Mouse (Mus musculus) MEL (cell line): ENCODE measurements around the gene Ptprf. TPM values are rescaled to one million over a fixed set of nuclear protein-coding genes. Genes with fewer than 3 reads are reported as not detected.

Source experiments
- DNase-seq: peaks from one replicate; pipeline ENCODE4 v3.0.0; 2011; ENCODE audit warnings: low read depth, low spot score
- H3K27ac ChIP-seq: 2 replicates; pipeline ENCODE4 v1.5.1; 2012; ENCODE audit warnings: low read depth, mild to moderate bottlenecking, control low read depth, low read length, moderate library complexity; ENCODE audit not compliant: control insufficient read depth
- H3K27me3 ChIP-seq, 2 experiments: fragments of 150-350 bp in 1 of 2; sonication (generic) in 1 of 2; 2 replicates each; pipeline ENCODE4 v1.6.1; 2012; ENCODE audit warnings: low read length in 2 of 2, mild to moderate bottlenecking in 2 of 2, improper control_type of control experiment in 1 of 2, moderate library complexity in 1 of 2; ENCODE audit not compliant: insufficient read depth in 2 of 2, control insufficient read depth in 1 of 2
- H3K36me3 ChIP-seq, 2 experiments: 2 replicates each; pipeline ENCODE4 v1.6.1; 2012 to 2014; ENCODE audit warnings: low read length in 2 of 2, improper control_type of control experiment in 1 of 2, inconsistent platforms in 1 of 2, mild to moderate bottlenecking in 1 of 2; ENCODE audit not compliant: insufficient read depth in 2 of 2, control insufficient read depth in 1 of 2
- H3K4me1 ChIP-seq, 2 experiments: fragments of 150-350 bp in 1 of 2; sonication (generic) in 1 of 2; 2 replicates each; pipeline ENCODE4 v1.6.1; 2012; ENCODE audit warnings: low read length in 2 of 2, improper control_type of control experiment in 1 of 2, mild to moderate bottlenecking in 1 of 2; ENCODE audit not compliant: insufficient read depth in 2 of 2, control insufficient read depth in 1 of 2
- H3K4me3 ChIP-seq, 2 experiments: fragments of 150-350 bp in 1 of 2; sonication (generic) in 1 of 2; 2 replicates each; pipeline ENCODE4 v1.5.1; 2012; ENCODE audit warnings: low read depth in 2 of 2, low read length in 2 of 2, mild to moderate bottlenecking in 2 of 2, moderate library complexity in 2 of 2, control low read depth in 1 of 2, improper control_type of control experiment in 1 of 2; ENCODE audit not compliant: control insufficient read depth in 1 of 2, insufficient read depth in 1 of 2
- H3K79me2 ChIP-seq: 2 replicates; pipeline ENCODE4 v1.6.1; 2012; ENCODE audit warnings: mild to moderate bottlenecking, low read length, moderate library complexity; ENCODE audit not compliant: control insufficient read depth, poor library complexity, insufficient read depth
- H3K9ac ChIP-seq: 2 replicates; pipeline ENCODE4 v1.6.1; 2012; ENCODE audit warnings: low read depth, mild to moderate bottlenecking, control low read depth, low read length, moderate library complexity; ENCODE audit not compliant: control insufficient read depth, poor library complexity, severe bottlenecking
- H3K9me3 ChIP-seq: fragments of 150-350 bp; sonication (generic); replicated peaks from 2 replicates; pipeline ENCODE4 v1.6.1; 2012; ENCODE audit warnings: mild to moderate bottlenecking, low read length, improper control_type of control experiment, moderate library complexity; ENCODE audit not compliant: insufficient read depth
- BHLHE40 ChIP-seq: IDR thresholded peaks from 2 replicates; pipeline ENCODE4 v1.6.1; 2012; ENCODE audit warnings: low read depth, mild to moderate bottlenecking, inconsistent platforms, low read length, improper control_type of control experiment, borderline replicate concordance
- CTCF ChIP-seq, 3 experiments: IDR thresholded peaks in 2 of 3; conservative IDR thresholded peaks in 1 of 3; 2 replicates each; pipeline ENCODE4 v1.5.1; 2011 to 2012; ENCODE audit warnings: low read length in 3 of 3, low read depth in 2 of 3, mild to moderate bottlenecking in 2 of 3, improper control_type of control experiment in 1 of 3, inconsistent platforms in 1 of 3, mixed read lengths in 1 of 3, moderate library complexity in 1 of 3; ENCODE audit not compliant: control insufficient read depth in 1 of 3, insufficient read depth in 1 of 3, poor library complexity in 1 of 3, severe bottlenecking in 1 of 3
- E2F4 ChIP-seq: IDR thresholded peaks from 2 replicates; pipeline ENCODE4 v1.6.1; 2011; ENCODE audit warnings: low read depth, low read length, improper control_type of control experiment, borderline replicate concordance
- ELF1 ChIP-seq: IDR thresholded peaks from 2 replicates; pipeline ENCODE4 v1.6.1; 2014; ENCODE audit warnings: low read depth, mild to moderate bottlenecking, inconsistent platforms, low read length, improper control_type of control experiment, moderate library complexity
- EP300 ChIP-seq, 2 experiments: IDR thresholded peaks; 2 replicates each; pipeline ENCODE4 v1.6.1; 2011; ENCODE audit warnings: improper control_type of control experiment in 2 of 2, low read length in 2 of 2, low read depth in 1 of 2, mild to moderate bottlenecking in 1 of 2
- ETS1 ChIP-seq: IDR thresholded peaks from 2 replicates; pipeline ENCODE4 v1.6.1; 2012; ENCODE audit warnings: low read depth, mild to moderate bottlenecking, inconsistent platforms, low read length, improper control_type of control experiment, moderate library complexity
- GABPA ChIP-seq: IDR thresholded peaks from 2 replicates; pipeline ENCODE4 v1.6.1; 2012; ENCODE audit warnings: low read depth, mild to moderate bottlenecking, inconsistent platforms, low read length, improper control_type of control experiment, moderate library complexity
- GATA1 ChIP-seq: IDR thresholded peaks from 2 replicates; pipeline ENCODE4 v1.6.1; 2011; ENCODE audit warnings: low read depth, low read length, improper control_type of control experiment
- HCFC1 ChIP-seq: IDR thresholded peaks from 2 replicates; pipeline ENCODE4 v1.6.1; 2012; ENCODE audit warnings: low read depth, mild to moderate bottlenecking, inconsistent platforms, low read length, improper control_type of control experiment, moderate library complexity
- JUND ChIP-seq: IDR thresholded peaks from 2 replicates; pipeline ENCODE4 v1.6.1; 2011; ENCODE audit warnings: low read depth, mild to moderate bottlenecking, improper control_type of control experiment, low read length
- KAT2A ChIP-seq: conservative IDR thresholded peaks from 2 replicates; pipeline ENCODE4 v1.6.1; 2012; ENCODE audit warnings: low read depth, low read length, improper control_type of control experiment, inconsistent platforms
- MAFK ChIP-seq: IDR thresholded peaks from 2 replicates; pipeline ENCODE4 v1.6.1; 2011; ENCODE audit warnings: low read depth, mild to moderate bottlenecking, low read length, improper control_type of control experiment, borderline replicate concordance
- MEF2A ChIP-seq: IDR thresholded peaks from 2 replicates; pipeline ENCODE4 v1.6.1; 2014; ENCODE audit warnings: low read depth, mild to moderate bottlenecking, inconsistent platforms, low read length, improper control_type of control experiment; ENCODE audit not compliant: poor library complexity, insufficient replicate concordance, severe bottlenecking; ENCODE audit errors: extremely low read depth
- MXI1 ChIP-seq: IDR thresholded peaks from 2 replicates; pipeline ENCODE4 v1.6.1; 2011; ENCODE audit warnings: mild to moderate bottlenecking, low read depth, low read length, improper control_type of control experiment
- MYB ChIP-seq: IDR thresholded peaks from 2 replicates; pipeline ENCODE4 v1.6.1; 2011; ENCODE audit warnings: mild to moderate bottlenecking, low read depth, low read length, improper control_type of control experiment
- NELFE ChIP-seq: IDR thresholded peaks from 2 replicates; pipeline ENCODE4 v1.6.1; 2011; ENCODE audit warnings: low read depth, low read length, improper control_type of control experiment
- NRF1 ChIP-seq: IDR thresholded peaks from 2 replicates; pipeline ENCODE4 v1.6.1; 2014; ENCODE audit warnings: low read depth, mild to moderate bottlenecking, inconsistent platforms, low read length, improper control_type of control experiment, moderate library complexity; ENCODE audit not compliant: poor library complexity, insufficient read depth, severe bottlenecking
- POLR2AphosphoS2 ChIP-seq: IDR thresholded peaks from 2 replicates; pipeline ENCODE4 v1.6.1; 2011; ENCODE audit warnings: low read length, improper control_type of control experiment
- RAD21 ChIP-seq: IDR thresholded peaks from 2 replicates; pipeline ENCODE4 v1.6.1; 2011; ENCODE audit warnings: mild to moderate bottlenecking, low read depth, low read length, improper control_type of control experiment
- SMC3 ChIP-seq: IDR thresholded peaks from 2 replicates; pipeline ENCODE4 v1.6.1; 2011; ENCODE audit warnings: low read depth, low read length, improper control_type of control experiment
- TAL1 ChIP-seq: IDR thresholded peaks from 2 replicates; pipeline ENCODE4 v1.6.1; 2012; ENCODE audit warnings: mild to moderate bottlenecking, inconsistent platforms, low read length, moderate library complexity, mixed read lengths
- TBP ChIP-seq: IDR thresholded peaks from 2 replicates; pipeline ENCODE4 v1.8.0; 2011; ENCODE audit warnings: low read depth, low read length, improper control_type of control experiment
- UBTF ChIP-seq: IDR thresholded peaks from 2 replicates; pipeline ENCODE4 v1.6.1; 2012; ENCODE audit warnings: low read depth, mild to moderate bottlenecking, inconsistent platforms, low read length, improper control_type of control experiment, moderate library complexity, borderline replicate concordance; ENCODE audit not compliant: insufficient read depth
- USF1 ChIP-seq: IDR thresholded peaks from 2 replicates; pipeline ENCODE4 v1.6.1; 2014; ENCODE audit warnings: low read depth, mild to moderate bottlenecking, inconsistent platforms, low read length, improper control_type of control experiment, moderate library complexity
- ZC3H11A ChIP-seq: IDR thresholded peaks from 2 replicates; pipeline ENCODE4 v1.6.1; 2012; ENCODE audit warnings: low read depth, mild to moderate bottlenecking, inconsistent platforms, low read length, improper control_type of control experiment
- ZNF384 ChIP-seq: IDR thresholded peaks from 2 replicates; pipeline ENCODE4 v1.6.1; 2012; ENCODE audit warnings: low read depth, mild to moderate bottlenecking, inconsistent platforms, low read length, improper control_type of control experiment
- polyA plus RNA-seq, 2 experiments: library from polyadenylated mRNA; stranded (reverse) in 1 of 2; unstranded in 1 of 2; fragments of >175 nt in 1 of 2; fragments of >200 nt in 1 of 2; gene quantifications; 2 replicates each; pipeline versions ENCODE4 v1.2.1 to v1.2.4; 2012; ENCODE audit warnings: low replicate concordance in 2 of 2, low read depth in 1 of 2; ENCODE audit not compliant: insufficient read length in 2 of 2, insufficient read depth in 1 of 2, missing spikeins in 1 of 2
- total RNA-seq: library from RNA; depleted of rRNA; stranded (reverse); fragments of 300-350 nt; gene quantifications from 2 replicates; pipeline ENCODE4 v1.2.3, GENCODE M21; 2012

The Ptprf gene
- total and polyA plus RNA-seq, 3 experiments, result 0.04 TPM; not detected in 2

- peak in 1 of 2 experiments; percentile 41; a peak in 1 of 4 replicates for TF ChIP-seq EP300 (IDR thresholded peaks at IDR 0.05; ENCODE audit: low read depth in 1 of 2, low read length in 2 of 2)
- TF ChIP-seq BHLHE40, result no peak
- TF ChIP-seq GABPA, result no peak
- no peak for TF ChIP-seq SMC3
These were observed 111.5 kb downstream of the Ptprf start, which contains the start of gene Kdm4a (continued) for GRCm38 (mm10) chr4:118179467-118180300.

GRCm38 (mm10) chr4:118178952-118179466 lies 112.2 kb downstream of the Ptprf start:
- Histone ChIP-seq H3K36me3 (peaks cover 4 to 9% of the 10 kb centered on the region in 2 experiments; a peak in 3 of 4 replicates), H3K4me1 (peaks cover 0 to 5% of the 10 kb centered on the region in 2 experiments; a peak in 2 of 4 replicates), H3K79me2 (peaks cover 19% of the 10 kb centered on the region)
- no peak for DNase-seq
- TF ChIP-seq ELF1, result no peak
- TF ChIP-seq HCFC1, result no peak
- no peak for TF ChIP-seq ETS1
- no peak for TF ChIP-seq MAFK
- TF ChIP-seq NELFE, result no peak
- no peak for TF ChIP-seq GATA1
- no peak for TF ChIP-seq USF1
- TF ChIP-seq, all 39 proteins: peak for 0
- H3K9me3 ChIP-seq, result no peaks in the 10 kb centered on the region
- H3K9ac ChIP-seq, result peak overlapping the region; percentile 89
- no peaks in the 10 kb centered on the region for H3K27me3 ChIP-seq
- H3K4me3 ChIP-seq, result peak overlapping the region; percentile 84 to 97
- peak overlapping the region; percentile 65 for H3K27ac ChIP-seq

- Histone ChIP-seq H3K27ac (no peak overlapping the region), H3K4me1 (no peaks in the 10 kb centered on the region), H3K9me3 (no peaks in the 10 kb centered on the region), H3K27me3 (no peaks in the 10 kb centered on the region), H3K4me3 (no peak overlapping the region), H3K36me3 (peaks cover 2 to 18% of the 10 kb centered on the region in 2 experiments; a peak in 3 of 4 replicates), H3K9ac (no peak overlapping the region), H3K79me2 (no peaks in the 10 kb centered on the region)
- DNase-seq, result no peak
- no peak for TF ChIP-seq JUND
- no peak for TF ChIP-seq E2F4
- TF ChIP-seq GABPA, result no peak
- no peak for TF ChIP-seq CTCF (IDR thresholded peaks at IDR 0.05 in 2 of 3, conservative IDR thresholded peaks at IDR 0.05 in 1 of 3; ENCODE audit: control insufficient read depth in 1 of 3, insufficient read depth in 1 of 3, low read depth in 2 of 3, low read length in 3 of 3, poor library complexity in 1 of 3, severe bottlenecking in 1 of 3)
- TF ChIP-seq TBP, result no peak
- no peak for TF ChIP-seq POLR2AphosphoS2
- TF ChIP-seq TAL1, result no peak
- no peak for TF ChIP-seq MYB
- TF ChIP-seq ETS1, result no peak
- TF ChIP-seq ZC3H11A, result no peak
- no peak for TF ChIP-seq NRF1
- no peak for TF ChIP-seq UBTF
- no peak for TF ChIP-seq ZNF384
- TF ChIP-seq KAT2A, result no peak
- no peak for TF ChIP-seq MXI1
- no peak for TF ChIP-seq RAD21
- no peak for TF ChIP-seq SMC3
- TF ChIP-seq MEF2A, result no peak
- no peak for TF ChIP-seq BHLHE40
These were observed 118.7 kb downstream of the Ptprf start for GRCm38 (mm10) chr4:118172461-118172860.
